Mouse (Mus musculus) gastrocnemius, adult 8-10 months (tissue): ENCODE measurements around the gene Clrn2. TPM values are rescaled to one million over a fixed set of nuclear protein-coding genes. Genes with fewer than 3 reads are reported as not detected.
"Not testable (repeated sequence)": the region's sequence is repeated elsewhere in the genome, so short reads cannot be mapped to it uniquely, and the experiment has no call there.

ENCODE experiments used
- DNase-seq, 2 experiments: peaks; one replicate each; pipeline ENCODE4 v3.0.0; 2022; ENCODE audit warnings: low spot score in 2 of 2
- total RNA-seq, 4 experiments: library from RNA; stranded (reverse); gene quantifications; 2 replicates each; pipeline ENCODE4 v1.2.4; 2022

The Clrn2 gene
- total RNA-seq = not detected

GRCm38 (mm10) chr5:45453451-45453850 is at the start of gene Clrn2:
Gene Clrn2 (plus strand): TSS chr5:45453751.
- no peak for DNase-seq

GRCm38 (mm10) chr5:45406129-45406528 is 47.4 kb upstream of the Clrn2 start:
- DNase-seq = no peak

- no peak for DNase-seq
These were observed 37.1 kb upstream of the Clrn2 start for GRCm38 (mm10) chr5:45416478-45416877.

GRCm38 (mm10) chr5:45417859-45418443 is 35.6 kb upstream of the Clrn2 start:
- DNase-seq = no peak

GRCm38 (mm10) chr5:45419841-45420638 is 33.5 kb upstream of the Clrn2 start:
- no peak for DNase-seq

GRCm38 (mm10) chr5:45421881-45422844 is 31.4 kb upstream of the Clrn2 start:
- DNase-seq = no peak

- no peak for DNase-seq
These were observed 29.3 kb upstream of the Clrn2 start for GRCm38 (mm10) chr5:45424021-45424886.

GRCm38 (mm10) chr5:45425771-45426170 is 27.8 kb upstream of the Clrn2 start:
- DNase-seq = not testable (repeated sequence)

- no peak for DNase-seq
These were observed 27.0 kb upstream of the Clrn2 start for GRCm38 (mm10) chr5:45426416-45427034.

- DNase-seq = no peak
These were observed 25.7 kb upstream of the Clrn2 start for GRCm38 (mm10) chr5:45427891-45428290.

- DNase-seq = no peak
These were observed 17.3 kb upstream of the Clrn2 start for GRCm38 (mm10) chr5:45435967-45436950.

GRCm38 (mm10) chr5:45437826-45438225 is 15.7 kb upstream of the Clrn2 start:
- DNase-seq = no peak

GRCm38 (mm10) chr5:45438301-45438700 is 15.2 kb upstream of the Clrn2 start:
- peak; percentile 22 to 31 for DNase-seq

GRCm38 (mm10) chr5:45441124-45441523 is 12.4 kb upstream of the Clrn2 start:
- no peak for DNase-seq

GRCm38 (mm10) chr5:45441745-45442144 is 11.8 kb upstream of the Clrn2 start:
- DNase-seq = no peak

GRCm38 (mm10) chr5:45444130-45444832 is 9.3 kb upstream of the Clrn2 start:
- no peak for DNase-seq

- DNase-seq = no peak
These were observed 4.9 kb upstream of the Clrn2 start for GRCm38 (mm10) chr5:45448676-45449075.

- no peak for DNase-seq
These were observed 4.3 kb upstream of the Clrn2 start for GRCm38 (mm10) chr5:45449206-45449605.
